Mouse (Mus musculus) spleen, adult 2 months (tissue): ENCODE results near the gene Sesn3. TPM values are rescaled to one million over a fixed set of nuclear protein-coding genes. Genes with fewer than 3 reads are reported as not detected.
A peak's percentile ranks its signal among the peaks of the same experiment; 100 is the strongest.

ENCODE experiments used
- DNase-seq, 2 experiments: peaks; one replicate each; pipeline versions ENCODE4 v3.0.0 to v3.0.0-alpha.2; 2012 to 2021; ENCODE audit warnings: low spot score in 2 of 2, low read depth in 1 of 2
- H3K27ac ChIP-seq: fragments of 200-500 bp; 2 replicates; pipeline ENCODE4 v1.5.1; 2012; ENCODE audit warnings: low read length, inconsistent platforms; ENCODE audit not compliant: insufficient read depth
- H3K27me3 ChIP-seq: fragments of 200-500 bp; 2 replicates; pipeline ENCODE4 v1.6.1; 2012; ENCODE audit warnings: mild to moderate bottlenecking, moderate library complexity, low read length, inconsistent platforms; ENCODE audit not compliant: control insufficient read depth, insufficient read depth
- H3K36me3 ChIP-seq: fragments of 200-500 bp; 2 replicates; pipeline ENCODE4 v1.6.1; 2012; ENCODE audit warnings: mild to moderate bottlenecking, low read length, inconsistent platforms; ENCODE audit not compliant: control insufficient read depth, insufficient read depth
- H3K4me1 ChIP-seq: fragments of 200-500 bp; 2 replicates; pipeline ENCODE4 v1.6.1; 2011; ENCODE audit warnings: inconsistent platforms; ENCODE audit not compliant: control insufficient read depth, insufficient read depth, insufficient read length
- H3K4me3 ChIP-seq: fragments of 200-500 bp; 2 replicates; pipeline ENCODE4 v1.5.1; 2011; ENCODE audit warnings: mild to moderate bottlenecking, inconsistent platforms; ENCODE audit not compliant: insufficient read depth, insufficient read length; ENCODE audit errors: extremely low read depth
- CTCF ChIP-seq: fragments of 200-500 bp; IDR thresholded peaks from 2 replicates; pipeline ENCODE4 v1.5.1; 2011; ENCODE audit warnings: mild to moderate bottlenecking, inconsistent platforms; ENCODE audit not compliant: insufficient read depth, insufficient read length, insufficient replicate concordance; ENCODE audit errors: extremely low read depth
- POLR2A ChIP-seq: fragments of 200-500 bp; IDR thresholded peaks from 2 replicates; pipeline ENCODE4 v1.6.1; 2011; ENCODE audit warnings: low read depth, low read length, inconsistent platforms
- WGBS: fragments of 180-500 bp; shearing (Covaris S2); methylation state at CpG from one replicate; pipeline ENCODE4 v1.1.7; 2018; 5-methylcytosine and 5-hydroxymethylcytosine counted together
- polyA plus RNA-seq: library from polyadenylated mRNA; depleted of rRNA; stranded (reverse); fragments of >200 nt; gene quantifications from 2 replicates; pipeline ENCODE4 v1.2.3, GENCODE M21; 2012

Gene Sesn3
- polyA plus RNA-seq, 1 experiment: 12.2 TPM

GRCm38 (mm10) chr9:14365481-14366125 is 90.7 kb downstream of the Sesn3 start:
- Histone ChIP-seq H3K4me1 (peaks cover 18% of the 10 kb centered on the region), H3K27ac (no peak overlapping the region), H3K4me3 (no peak overlapping the region), H3K27me3 (no peaks in the 10 kb centered on the region), H3K36me3 (no peaks in the 10 kb centered on the region)
- no peak for DNase-seq
- TF ChIP-seq CTCF (no peak), POLR2A (no peak)
- 19% methylated on average over 4 of the region's 4 CpGs for WGBS

GRCm38 (mm10) chr9:14367850-14368249 is 93.0 kb downstream of the Sesn3 start:
- no peak for TF ChIP-seq CTCF
- TF ChIP-seq POLR2A: no peak
- DNase-seq: no peak

GRCm38 (mm10) chr9:14369271-14369670 is 94.4 kb downstream of the Sesn3 start:
- TF ChIP-seq POLR2A: no peak
- no peak for TF ChIP-seq CTCF
- Histone ChIP-seq H3K27me3 (no peaks in the 10 kb centered on the region), H3K27ac (no peak overlapping the region), H3K4me3 (no peak overlapping the region), H3K36me3 (no peaks in the 10 kb centered on the region), H3K4me1 (peaks cover 18% of the 10 kb centered on the region)
- DNase-seq: no peak

More at GRCm38 (mm10) chr9:14367850-14368249, 93.0 kb downstream of the Sesn3 start:
- H3K4me3 ChIP-seq: no peak overlapping the region
- no peak overlapping the region for H3K27ac ChIP-seq
- H3K36me3 ChIP-seq: no peaks in the 10 kb centered on the region
- H3K27me3 ChIP-seq: no peaks in the 10 kb centered on the region
- H3K4me1 ChIP-seq: peaks cover 18% of the 10 kb centered on the region
- 92% methylated on average over 4 of the region's 4 CpGs for WGBS

GRCm38 (mm10) chr9:14372440-14372839 is 97.6 kb downstream of the Sesn3 start:
- no peak overlapping the region for H3K4me3 ChIP-seq
- DNase-seq: no peak
- H3K27me3 ChIP-seq: no peaks in the 10 kb centered on the region
- H3K36me3 ChIP-seq: no peaks in the 10 kb centered on the region
- TF ChIP-seq POLR2A: no peak
- no peak for TF ChIP-seq CTCF
- H3K4me1 ChIP-seq: peaks cover 2% of the 10 kb centered on the region; the same call in 1 of the 2 replicates
- H3K27ac ChIP-seq: no peak overlapping the region

- H3K4me1 ChIP-seq: peaks cover 5% of the 10 kb centered on the region; the same call in 1 of the 2 replicates
- no peak overlapping the region for H3K27ac ChIP-seq
- no peaks in the 10 kb centered on the region for H3K27me3 ChIP-seq
- no peak for TF ChIP-seq POLR2A
- TF ChIP-seq CTCF: no peak
- H3K36me3 ChIP-seq: no peaks in the 10 kb centered on the region
- no peak overlapping the region for H3K4me3 ChIP-seq
- 43% methylated on average over 4 of the region's 4 CpGs for WGBS
- no peak for DNase-seq
Observed at GRCm38 (mm10) chr9:14376149-14376548, 101.3 kb downstream of the Sesn3 start.

GRCm38 (mm10) chr9:14378151-14378550 is 103.3 kb downstream of the Sesn3 start:
- DNase-seq: no peak
- Histone ChIP-seq H3K36me3 (no peaks in the 10 kb centered on the region), H3K27ac (no peak overlapping the region), H3K4me3 (no peak overlapping the region), H3K27me3 (no peaks in the 10 kb centered on the region), H3K4me1 (peaks cover 8% of the 10 kb centered on the region; the same call in 1 of the 2 replicates)
- TF ChIP-seq POLR2A: no peak
- TF ChIP-seq CTCF: no peak
- 93% methylated on average over 2 of the region's 2 CpGs for WGBS

GRCm38 (mm10) chr9:14379769-14380385 is 105.0 kb downstream of the Sesn3 start:
- peak overlapping the region; percentile 78 for H3K4me3 ChIP-seq
- H3K4me1 ChIP-seq: peaks cover 8% of the 10 kb centered on the region; the same call in 1 of the 2 replicates
- DNase-seq: no peak
- H3K36me3 ChIP-seq: no peaks in the 10 kb centered on the region
- H3K27ac ChIP-seq: peak overlapping the region; percentile 74; the same call in 1 of the 2 replicates
- WGBS: 38% methylated on average over 8 of the region's 8 CpGs
- TF ChIP-seq POLR2A: no peak
- TF ChIP-seq CTCF: no peak
- no peaks in the 10 kb centered on the region for H3K27me3 ChIP-seq
